Mouse (Mus musculus): ENCODE results near the gene Ankrd24.

Ankrd24 gene

DNA sequence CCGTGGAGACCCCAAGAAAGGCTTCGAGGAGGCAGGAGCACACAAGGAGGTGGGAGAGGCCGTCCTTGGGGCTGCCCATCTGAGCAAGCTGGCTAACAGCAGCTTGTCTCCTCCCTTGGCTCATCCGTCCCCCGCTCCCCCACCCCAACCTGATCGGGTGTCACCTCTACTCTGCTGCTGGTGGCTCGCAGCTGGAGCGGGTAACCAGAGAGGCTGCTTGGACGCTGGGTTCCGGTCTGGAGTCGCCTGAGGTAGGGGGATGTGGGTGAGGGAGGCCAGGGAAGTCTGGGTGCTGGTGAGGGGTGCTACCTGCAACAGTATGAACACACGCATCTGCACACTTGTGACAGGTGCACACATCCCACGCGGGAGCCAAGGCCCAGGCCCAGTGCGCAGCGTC is at the start of gene Ankrd24:
Gene Ankrd24, plus strand, starts transcription at position 151 of the 400 bp plus-strand sequence.
- peaks cover 82% of the 10 kb centered on the region for H3K4me1 ChIP-seq (replicated peaks; ENCODE audit: low read depth, low read length)
- H3K9me3 ChIP-seq (ENCODE audit: low read length), result no peaks in the 10 kb centered on the region
- H3K27me3 ChIP-seq (ENCODE audit: insufficient read depth, low read length), result no peaks in the 10 kb centered on the region
- peaks cover 24% of the 10 kb centered on the region for H3K36me3 ChIP-seq (ENCODE audit: insufficient read depth, low read length)
- TF ChIP-seq CTCF (conservative IDR thresholded peaks at IDR 0.05; ENCODE audit: low read length), result no peak
- TF ChIP-seq POU5F1 (IDR thresholded peaks at IDR 0.05; ENCODE audit: borderline replicate concordance, low read length), result no peak
- no peak for TF ChIP-seq NANOG (IDR thresholded peaks at IDR 0.05; ENCODE audit: borderline replicate concordance, low read length)
- H3K4me3 ChIP-seq (replicated peaks; ENCODE audit: low read length), result peak within 1 kb of the TSS; percentile 85

- peaks cover 42% of the 10 kb centered on the region for H3K4me1 ChIP-seq (replicated peaks; ENCODE audit: low read depth, low read length)
- no peaks in the 10 kb centered on the region for H3K9me3 ChIP-seq (ENCODE audit: low read length)
These were observed 48.4 kb upstream of the Ankrd24 start for GRCm38 (mm10) chr10:81579967-81580366.

DNA sequence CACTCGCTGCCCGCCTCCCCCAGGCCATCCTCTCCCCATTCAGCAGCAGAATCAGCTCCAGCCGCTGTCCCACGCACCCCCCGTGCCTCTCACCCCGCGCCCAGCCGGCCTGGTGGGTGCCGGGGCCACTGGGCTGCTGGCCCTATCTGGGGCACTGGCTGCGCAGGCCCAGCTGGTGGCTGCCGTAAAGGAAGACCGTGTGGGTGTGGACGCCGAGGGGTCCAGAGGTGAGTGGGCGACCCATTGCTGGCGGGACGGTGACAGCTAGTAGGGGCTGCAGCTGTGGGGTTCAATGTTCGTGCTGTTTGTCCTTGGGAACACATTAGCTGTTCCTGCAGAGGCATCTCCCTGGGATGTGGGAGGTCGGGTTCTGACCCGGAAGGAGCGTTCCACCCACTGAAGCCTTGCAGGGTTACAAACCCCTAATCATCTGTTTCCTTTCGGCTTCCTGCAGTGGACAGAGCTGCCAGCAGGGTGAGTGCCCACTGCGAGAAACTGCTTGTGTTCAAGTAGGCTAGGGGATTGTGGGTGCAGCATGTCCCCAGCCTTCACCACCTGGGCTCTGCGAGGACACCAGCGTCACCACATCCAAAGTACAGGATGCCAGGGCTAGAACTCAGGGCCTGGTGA is 47.8 kb upstream of the Ankrd24 start:
- TF ChIP-seq POU5F1 (IDR thresholded peaks at IDR 0.05; ENCODE audit: borderline replicate concordance, low read length) (no peak), NANOG (IDR thresholded peaks at IDR 0.05; ENCODE audit: borderline replicate concordance, low read length) (no peak), CTCF (conservative IDR thresholded peaks at IDR 0.05; ENCODE audit: low read length) (no peak)
- peak overlapping the region; percentile 61 for H3K4me3 ChIP-seq (replicated peaks; ENCODE audit: low read length)

More at GRCm38 (mm10) chr10:81579967-81580366, 48.4 kb upstream of the Ankrd24 start:
- TF ChIP-seq NANOG (IDR thresholded peaks at IDR 0.05; ENCODE audit: borderline replicate concordance, low read length) (no peak), CTCF (conservative IDR thresholded peaks at IDR 0.05; ENCODE audit: low read length) (no peak), POU5F1 (IDR thresholded peaks at IDR 0.05; ENCODE audit: borderline replicate concordance, low read length) (no peak)
- peak overlapping the region; percentile 61 for H3K4me3 ChIP-seq (replicated peaks; ENCODE audit: low read length)
- H3K36me3 ChIP-seq (ENCODE audit: insufficient read depth, low read length), result no peaks in the 10 kb centered on the region
- peaks cover 92% of the 10 kb centered on the region for H3K27me3 ChIP-seq (ENCODE audit: insufficient read depth, low read length)

GRCm38 (mm10) chr10:81583347-81583746 is 45.0 kb upstream of the Ankrd24 start:
- H3K9me3 ChIP-seq (ENCODE audit: low read length), result no peaks in the 10 kb centered on the region
- no peak overlapping the region for H3K4me3 ChIP-seq (replicated peaks; ENCODE audit: low read length)
- TF ChIP-seq CTCF (conservative IDR thresholded peaks at IDR 0.05; ENCODE audit: low read length) (no peak), NANOG (IDR thresholded peaks at IDR 0.05; ENCODE audit: borderline replicate concordance, low read length) (no peak), POU5F1 (IDR thresholded peaks at IDR 0.05; ENCODE audit: borderline replicate concordance, low read length) (no peak)

More for the DNA sequence above, 47.8 kb upstream of the Ankrd24 start:
- Histone ChIP-seq H3K4me1 (replicated peaks; ENCODE audit: low read depth, low read length) (peaks cover 38% of the 10 kb centered on the region), H3K9me3 (ENCODE audit: low read length) (no peaks in the 10 kb centered on the region), H3K36me3 (ENCODE audit: insufficient read depth, low read length) (no peaks in the 10 kb centered on the region), H3K27me3 (ENCODE audit: insufficient read depth, low read length) (peaks cover 91% of the 10 kb centered on the region)

GRCm38 (mm10) chr10:81588739-81589138 is 39.6 kb upstream of the Ankrd24 start:
- no peaks in the 10 kb centered on the region for H3K36me3 ChIP-seq (ENCODE audit: insufficient read depth, low read length)
- H3K4me3 ChIP-seq (replicated peaks; ENCODE audit: low read length), result no peak overlapping the region
- TF ChIP-seq CTCF (conservative IDR thresholded peaks at IDR 0.05; ENCODE audit: low read length) (no peak), POU5F1 (IDR thresholded peaks at IDR 0.05; ENCODE audit: borderline replicate concordance, low read length) (no peak)
- H3K27me3 ChIP-seq (ENCODE audit: insufficient read depth, low read length), result peaks cover 78% of the 10 kb centered on the region
- peaks cover 60% of the 10 kb centered on the region for H3K4me1 ChIP-seq (replicated peaks; ENCODE audit: low read depth, low read length)
- H3K9me3 ChIP-seq (ENCODE audit: low read length), result no peaks in the 10 kb centered on the region

More at GRCm38 (mm10) chr10:81583347-81583746, 45.0 kb upstream of the Ankrd24 start:
- Histone ChIP-seq H3K4me1 (replicated peaks; ENCODE audit: low read depth, low read length) (peaks cover 44% of the 10 kb centered on the region), H3K36me3 (ENCODE audit: insufficient read depth, low read length) (no peaks in the 10 kb centered on the region), H3K27me3 (ENCODE audit: insufficient read depth, low read length) (peaks cover 91% of the 10 kb centered on the region)

DNA sequence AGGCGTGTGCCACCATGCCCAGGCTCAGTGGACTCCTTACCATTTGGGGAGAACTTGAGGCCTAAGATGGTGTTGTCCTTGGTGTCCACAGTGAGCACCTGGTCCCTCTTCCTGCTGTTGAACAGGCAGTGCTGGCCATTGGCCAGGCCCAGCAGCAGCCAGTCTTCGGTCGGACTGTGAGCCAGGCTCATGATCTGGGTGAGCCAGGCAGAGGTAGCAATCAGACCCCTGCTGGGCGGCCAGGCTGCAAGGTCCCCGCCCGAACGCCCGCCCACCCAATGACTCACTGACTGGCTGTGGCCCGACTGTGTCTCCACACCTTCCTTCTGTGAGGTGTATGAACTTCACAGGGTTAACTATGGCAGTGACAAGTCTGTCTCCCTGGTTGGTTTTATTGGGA is 36.5 kb upstream of the Ankrd24 start:
- no peak overlapping the region for H3K4me3 ChIP-seq (replicated peaks; ENCODE audit: low read length)
- H3K4me1 ChIP-seq (replicated peaks; ENCODE audit: low read depth, low read length), result peaks cover 84% of the 10 kb centered on the region
- H3K9me3 ChIP-seq (ENCODE audit: low read length), result no peaks in the 10 kb centered on the region
- no peak for TF ChIP-seq NANOG (IDR thresholded peaks at IDR 0.05; ENCODE audit: borderline replicate concordance, low read length)
- TF ChIP-seq POU5F1 (IDR thresholded peaks at IDR 0.05; ENCODE audit: borderline replicate concordance, low read length), result no peak
- no peak for TF ChIP-seq CTCF (conservative IDR thresholded peaks at IDR 0.05; ENCODE audit: low read length)
- H3K27me3 ChIP-seq (ENCODE audit: insufficient read depth, low read length), result peaks cover 79% of the 10 kb centered on the region
- no peaks in the 10 kb centered on the region for H3K36me3 ChIP-seq (ENCODE audit: insufficient read depth, low read length)

- Histone ChIP-seq H3K9me3 (ENCODE audit: low read length) (no peaks in the 10 kb centered on the region), H3K27me3 (ENCODE audit: insufficient read depth, low read length) (peaks cover 72% of the 10 kb centered on the region), H3K4me3 (replicated peaks; ENCODE audit: low read length) (no peak overlapping the region), H3K4me1 (replicated peaks; ENCODE audit: low read depth, low read length) (peaks cover 84% of the 10 kb centered on the region), H3K36me3 (ENCODE audit: insufficient read depth, low read length) (no peaks in the 10 kb centered on the region)
- TF ChIP-seq CTCF (conservative IDR thresholded peaks at IDR 0.05; ENCODE audit: low read length), result no peak
- TF ChIP-seq NANOG (IDR thresholded peaks at IDR 0.05; ENCODE audit: borderline replicate concordance, low read length), result no peak
- no peak for TF ChIP-seq POU5F1 (IDR thresholded peaks at IDR 0.05; ENCODE audit: borderline replicate concordance, low read length)
These were observed 35.7 kb upstream of the Ankrd24 start for GRCm38 (mm10) chr10:81592631-81593030.

GRCm38 (mm10) chr10:81593223-81593622 is 35.1 kb upstream of the Ankrd24 start:
- peak overlapping the region; percentile 52; the same call in 1 of the 2 replicates for H3K4me3 ChIP-seq (replicated peaks; ENCODE audit: low read length)
- TF ChIP-seq CTCF (conservative IDR thresholded peaks at IDR 0.05; ENCODE audit: low read length) (no peak), POU5F1 (IDR thresholded peaks at IDR 0.05; ENCODE audit: borderline replicate concordance, low read length) (no peak), NANOG (IDR thresholded peaks at IDR 0.05; ENCODE audit: borderline replicate concordance, low read length) (no peak)
- no peaks in the 10 kb centered on the region for H3K36me3 ChIP-seq (ENCODE audit: insufficient read depth, low read length)
- peaks cover 69% of the 10 kb centered on the region for H3K27me3 ChIP-seq (ENCODE audit: insufficient read depth, low read length)
- peaks cover 86% of the 10 kb centered on the region for H3K4me1 ChIP-seq (replicated peaks; ENCODE audit: low read depth, low read length)
- no peaks in the 10 kb centered on the region for H3K9me3 ChIP-seq (ENCODE audit: low read length)

DNA sequence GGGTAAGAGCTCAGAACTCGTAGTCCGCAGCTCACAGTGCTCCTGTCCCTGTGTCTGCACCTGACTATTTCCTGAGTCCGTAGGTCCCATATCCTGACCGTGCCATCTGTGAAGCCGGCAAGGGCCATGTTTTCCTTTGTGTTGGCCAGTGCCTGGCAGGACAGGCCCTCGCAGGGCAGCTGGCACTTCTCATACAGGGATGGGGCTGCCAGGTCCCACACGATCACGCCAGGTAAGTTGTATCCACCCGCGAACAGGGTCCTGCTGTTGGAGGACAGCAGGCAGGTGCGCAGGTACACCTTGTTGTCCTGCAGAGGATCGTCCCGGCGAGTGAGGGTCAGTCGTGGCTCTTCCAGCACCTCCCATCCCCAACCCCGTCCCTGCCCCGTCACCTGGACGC is 34.4 kb upstream of the Ankrd24 start:
- Histone ChIP-seq H3K4me1 (replicated peaks; ENCODE audit: low read depth, low read length) (peaks cover 86% of the 10 kb centered on the region), H3K27me3 (ENCODE audit: insufficient read depth, low read length) (peaks cover 62% of the 10 kb centered on the region), H3K36me3 (ENCODE audit: insufficient read depth, low read length) (no peaks in the 10 kb centered on the region), H3K9me3 (ENCODE audit: low read length) (no peaks in the 10 kb centered on the region), H3K4me3 (replicated peaks; ENCODE audit: low read length) (peak overlapping the region; percentile 52)
- no peak for TF ChIP-seq CTCF (conservative IDR thresholded peaks at IDR 0.05; ENCODE audit: low read length)
- no peak for TF ChIP-seq POU5F1 (IDR thresholded peaks at IDR 0.05; ENCODE audit: borderline replicate concordance, low read length)
- TF ChIP-seq NANOG (IDR thresholded peaks at IDR 0.05; ENCODE audit: borderline replicate concordance, low read length), result no peak
